Mouse (Mus musculus) liver, adult 2 months (tissue): ENCODE data around the gene 1700006A11Rik.
"Not testable (repeated sequence)": the region's sequence is repeated elsewhere in the genome, so short reads cannot be mapped to it uniquely, and the experiment has no call there.

Source experiments
- CTCF ChIP-seq: fragments of 200-500 bp; IDR thresholded peaks from 2 replicates; pipeline ENCODE4 v1.5.1; 2011; ENCODE audit warnings: low read depth, low read length, control low read depth
- POLR2A ChIP-seq: fragments of 200-500 bp; IDR thresholded peaks from 2 replicates; pipeline ENCODE4 v1.6.1; 2011; ENCODE audit warnings: low read length, control low read depth; ENCODE audit not compliant: insufficient read depth; ENCODE audit errors: extremely low read depth

GRCm38 (mm10) chr3:124474291-124474690, 48.5 kb upstream of the 1700006A11Rik start:
- not testable (repeated sequence) for TF ChIP-seq CTCF, POLR2A
